Mouse (Mus musculus): ENCODE results near the gene Tnik. TPM values are rescaled to one million over a fixed set of nuclear protein-coding genes. Genes with fewer than 3 reads are reported as not detected.
A peak's percentile ranks its signal among the peaks of the same experiment; 100 is the strongest.

Gene Tnik
- total and polyA plus RNA-seq, 2 experiments from 2014 or later = 9.2 to 27.5 TPM

DNA sequence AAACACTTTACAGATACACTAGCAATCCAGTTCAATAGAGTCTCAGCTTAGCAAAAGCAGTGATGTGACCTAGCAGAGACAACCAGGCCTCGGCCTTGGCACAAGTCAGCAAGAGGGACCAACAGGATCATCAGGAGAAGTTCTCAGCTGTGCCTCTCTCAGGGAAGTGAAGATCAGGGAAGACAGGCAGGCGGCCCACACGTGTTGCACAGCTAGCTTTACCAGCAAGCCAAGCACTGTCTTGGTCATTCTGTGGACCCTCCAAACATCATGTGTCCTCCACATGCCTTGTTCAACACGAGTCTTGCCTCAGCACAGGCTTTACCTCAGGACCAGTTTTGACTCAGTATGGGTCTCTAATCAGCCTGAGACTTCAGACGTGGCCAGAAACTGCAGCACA is 105.7 kb downstream of the Tnik start:
- Histone ChIP-seq H3K4me3 (ENCODE audit: low read depth, low read length) (no peak overlapping the region), H3K27ac (ENCODE audit: low read depth) (no peak overlapping the region), H3K4me2 (ENCODE audit: low read depth, low read length) (no peak overlapping the region), H3K27me3 (ENCODE audit: control insufficient read depth, insufficient read depth, low read length) (no peaks in the 10 kb centered on the region), H3K36me3 (replicated peaks; ENCODE audit: control insufficient read depth, insufficient read depth, low read length) (no peaks in the 10 kb centered on the region), H3K9ac (replicated peaks; ENCODE audit: low read depth, low read length) (no peak overlapping the region), H3K9me3 (replicated peaks; ENCODE audit: control insufficient read depth, low read length) (0 out of 2 replicates have a peak, but pooled peaks cover 2% of the 10 kb centered on the region), H3K4me1 (ENCODE audit: control insufficient read depth, insufficient read depth) (peaks cover 16% of the 10 kb centered on the region; the same call in 1 of the 2 replicates)
- ATAC-seq (ENCODE audit: insufficient read depth, low read depth) (no peak), DNase-seq (ENCODE audit: low spot score) (no peak)
- WGBS = 79% methylated on average over 5 of the region's 5 CpGs
- TF ChIP-seq EP300 (IDR thresholded peaks at IDR 0.05; ENCODE audit: low read depth) (no peak), CTCF (IDR thresholded peaks at IDR 0.05; ENCODE audit: low read depth) (no peak)

DNA sequence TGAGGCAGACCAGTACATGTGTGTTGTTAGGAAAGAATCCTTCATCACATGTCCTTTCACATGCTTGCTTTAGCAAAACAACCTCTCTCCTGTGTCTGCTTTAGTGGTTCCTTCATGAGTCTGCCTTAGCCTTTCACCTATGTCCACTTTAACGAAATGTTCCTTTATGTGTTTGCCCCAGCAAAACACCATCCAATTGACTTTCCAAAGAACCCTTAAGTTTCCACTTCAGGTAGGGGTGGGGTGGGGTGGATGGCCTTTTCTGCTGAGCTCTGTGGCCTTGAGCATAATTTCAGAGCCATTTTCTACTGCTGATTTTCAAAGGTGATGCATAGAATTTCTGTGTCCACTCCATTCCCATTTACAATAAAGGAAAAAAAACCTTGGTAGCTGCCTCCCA is 106.3 kb downstream of the Tnik start:
- WGBS = 97% methylated on average over 1 of the region's 1 CpGs
- TF ChIP-seq EP300 (IDR thresholded peaks at IDR 0.05; ENCODE audit: low read depth) = no peak
- TF ChIP-seq CTCF (IDR thresholded peaks at IDR 0.05; ENCODE audit: low read depth) = no peak
- H3K36me3 ChIP-seq (replicated peaks; ENCODE audit: control insufficient read depth, insufficient read depth, low read length) = no peaks in the 10 kb centered on the region
- no peaks in the 10 kb centered on the region for H3K9me3 ChIP-seq (replicated peaks; ENCODE audit: control insufficient read depth, low read length)
- peaks cover 16% of the 10 kb centered on the region; the same call in 1 of the 2 replicates for H3K4me1 ChIP-seq (ENCODE audit: control insufficient read depth, insufficient read depth)
- H3K27me3 ChIP-seq (ENCODE audit: control insufficient read depth, insufficient read depth, low read length) = no peaks in the 10 kb centered on the region
- ATAC-seq (ENCODE audit: insufficient read depth, low read depth) (no peak), DNase-seq (ENCODE audit: low spot score) (no peak)
- no peak overlapping the region for H3K9ac ChIP-seq (replicated peaks; ENCODE audit: low read depth, low read length)
- H3K4me3 ChIP-seq (ENCODE audit: low read depth, low read length) = no peak overlapping the region
- no peak overlapping the region for H3K4me2 ChIP-seq (ENCODE audit: low read depth, low read length)
- H3K27ac ChIP-seq (ENCODE audit: low read depth) = no peak overlapping the region

DNA sequence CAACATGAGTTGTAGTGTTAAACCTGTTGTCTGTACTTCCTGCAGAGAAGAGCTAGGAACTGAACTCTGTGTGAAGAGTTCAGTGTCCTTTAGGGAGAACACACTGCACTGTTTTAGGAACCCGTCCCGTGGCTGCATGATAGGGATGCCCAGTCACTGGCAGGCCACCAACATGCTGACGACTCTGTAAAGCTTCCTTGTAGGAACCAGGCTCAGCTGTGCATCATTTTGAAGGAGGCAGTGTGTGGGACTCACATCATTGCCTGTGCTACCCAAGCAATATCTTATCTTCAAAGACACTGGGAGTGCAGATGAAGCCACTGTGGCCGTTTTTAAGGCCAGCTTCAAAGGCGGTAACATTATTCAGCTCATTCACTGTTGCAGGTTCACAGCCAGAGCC is 106.7 kb downstream of the Tnik start:
- Histone ChIP-seq H3K36me3 (replicated peaks; ENCODE audit: control insufficient read depth, insufficient read depth, low read length) (no peaks in the 10 kb centered on the region), H3K4me1 (ENCODE audit: control insufficient read depth, insufficient read depth) (peaks cover 16% of the 10 kb centered on the region; the same call in 1 of the 2 replicates), H3K4me3 (ENCODE audit: low read depth, low read length) (no peak overlapping the region), H3K27me3 (ENCODE audit: control insufficient read depth, insufficient read depth, low read length) (no peaks in the 10 kb centered on the region), H3K9me3 (replicated peaks; ENCODE audit: control insufficient read depth, low read length) (no peaks in the 10 kb centered on the region), H3K4me2 (ENCODE audit: low read depth, low read length) (no peak overlapping the region), H3K9ac (replicated peaks; ENCODE audit: low read depth, low read length) (no peak overlapping the region), H3K27ac (ENCODE audit: low read depth) (no peak overlapping the region)
- WGBS = 34% methylated on average over 5 of the region's 5 CpGs
- ATAC-seq (ENCODE audit: insufficient read depth, low read depth) (no peak), DNase-seq (ENCODE audit: low spot score) (no peak)
- TF ChIP-seq EP300 (IDR thresholded peaks at IDR 0.05; ENCODE audit: low read depth) (no peak), CTCF (IDR thresholded peaks at IDR 0.05; ENCODE audit: low read depth) (no peak)

DNA sequence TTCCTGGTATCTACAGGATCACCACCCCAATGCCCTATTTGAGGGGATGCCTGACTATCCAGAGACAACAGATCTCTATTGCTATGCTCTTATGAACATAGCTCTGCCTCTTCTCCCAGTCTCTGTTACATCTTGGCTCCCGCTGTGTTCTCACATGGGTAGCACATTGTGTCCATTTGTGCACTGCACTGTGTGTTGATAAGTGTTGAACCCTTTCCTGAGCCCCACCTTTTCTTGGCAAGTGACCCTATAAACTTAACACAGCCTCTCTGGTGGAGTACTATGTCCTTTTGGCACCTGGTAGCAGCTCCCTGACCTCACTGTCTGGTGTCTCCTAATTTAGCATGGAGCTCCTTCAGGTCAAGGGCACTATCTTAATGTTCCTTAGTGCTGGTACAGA is 108.6 kb downstream of the Tnik start:
- WGBS = 48% methylated on average over 1 of the region's 1 CpGs
- peaks cover 16% of the 10 kb centered on the region; the same call in 1 of the 2 replicates for H3K4me1 ChIP-seq (ENCODE audit: control insufficient read depth, insufficient read depth)
- DNase-seq (ENCODE audit: low spot score) = no peak
- no peaks in the 10 kb centered on the region for H3K27me3 ChIP-seq (ENCODE audit: control insufficient read depth, insufficient read depth, low read length)
- no peak overlapping the region for H3K9ac ChIP-seq (replicated peaks; ENCODE audit: low read depth, low read length)
- H3K4me2 ChIP-seq (ENCODE audit: low read depth, low read length) = no peak overlapping the region
- peak; percentile 64 for ATAC-seq (ENCODE audit: insufficient read depth, low read depth)
- no peak overlapping the region for H3K4me3 ChIP-seq (ENCODE audit: low read depth, low read length)
- no peaks in the 10 kb centered on the region for H3K9me3 ChIP-seq (replicated peaks; ENCODE audit: control insufficient read depth, low read length)
- no peak for TF ChIP-seq CTCF (IDR thresholded peaks at IDR 0.05; ENCODE audit: low read depth)
- no peak for TF ChIP-seq EP300 (IDR thresholded peaks at IDR 0.05; ENCODE audit: low read depth)
- H3K27ac ChIP-seq (ENCODE audit: low read depth) = no peak overlapping the region
- no peaks in the 10 kb centered on the region for H3K36me3 ChIP-seq (replicated peaks; ENCODE audit: control insufficient read depth, insufficient read depth, low read length)

DNA sequence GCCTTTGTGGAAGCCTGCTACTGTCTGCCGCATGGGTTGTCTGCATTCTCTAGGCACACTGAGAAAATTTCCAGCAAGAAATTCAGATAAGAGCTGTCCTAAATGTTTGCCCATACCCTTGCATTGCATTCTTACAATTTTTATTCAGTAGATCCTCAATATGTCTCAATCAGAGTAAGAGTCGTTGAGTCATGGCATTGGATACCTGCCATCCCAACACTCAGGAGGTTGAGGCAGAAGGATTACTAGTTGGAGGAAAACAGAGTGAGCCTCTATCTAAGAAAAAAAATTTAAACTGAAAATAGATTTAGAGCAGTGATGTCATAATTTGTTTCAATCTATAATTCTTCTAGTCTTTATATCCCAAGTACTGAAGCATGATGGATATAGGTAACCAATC is 109.4 kb downstream of the Tnik start:
- H3K9ac ChIP-seq (replicated peaks; ENCODE audit: low read depth, low read length) = no peak overlapping the region
- no peak overlapping the region for H3K4me2 ChIP-seq (ENCODE audit: low read depth, low read length)
- no peak for TF ChIP-seq EP300 (IDR thresholded peaks at IDR 0.05; ENCODE audit: low read depth)
- no peak for TF ChIP-seq CTCF (IDR thresholded peaks at IDR 0.05; ENCODE audit: low read depth)
- H3K9me3 ChIP-seq (replicated peaks; ENCODE audit: control insufficient read depth, low read length) = no peaks in the 10 kb centered on the region
- ATAC-seq (ENCODE audit: insufficient read depth, low read depth) = no peak
- H3K36me3 ChIP-seq (replicated peaks; ENCODE audit: control insufficient read depth, insufficient read depth, low read length) = no peaks in the 10 kb centered on the region
- H3K4me3 ChIP-seq (ENCODE audit: low read depth, low read length) = no peak overlapping the region
- no peaks in the 10 kb centered on the region for H3K27me3 ChIP-seq (ENCODE audit: control insufficient read depth, insufficient read depth, low read length)
- WGBS = 86% methylated on average over 2 of the region's 2 CpGs
- H3K4me1 ChIP-seq (ENCODE audit: control insufficient read depth, insufficient read depth) = peaks cover 16% of the 10 kb centered on the region; the same call in 1 of the 2 replicates
- H3K27ac ChIP-seq (ENCODE audit: low read depth) = no peak overlapping the region
- no peak for DNase-seq (ENCODE audit: low spot score)

All from heart, postnatal 0 days (tissue).